Mouse (Mus musculus): ENCODE measurements around the gene Tmcc3. TPM values are rescaled to one million over a fixed set of nuclear protein-coding genes. Genes with fewer than 3 reads are reported as not detected.
A peak's percentile ranks its signal among the peaks of the same experiment; 100 is the strongest.

Gene Tmcc3
- total RNA-seq, 1 experiment, result 7.0 TPM

- Histone ChIP-seq H3K9me3 (ENCODE audit: control insufficient read depth, insufficient read depth, low read depth, low read length) (no peaks in the 10 kb centered on the region), H3K27ac (ENCODE audit: insufficient read depth, low read depth, low read length, poor library complexity, severe bottlenecking) (no peak overlapping the region), H3K4me3 (ENCODE audit: insufficient read depth in 1 of 2, low read depth in 1 of 2, low read length in 2 of 2, poor library complexity in 1 of 2, severe bottlenecking in 1 of 2) (no peak overlapping the region), H3K9ac (ENCODE audit: insufficient read depth, low read depth, low read length, poor library complexity, severe bottlenecking) (no peak overlapping the region), H3K4me1 (ENCODE audit: control insufficient read depth in 2 of 2, insufficient read depth in 2 of 2, low read length in 2 of 2, poor library complexity in 1 of 2) (no peaks in the 10 kb centered on the region), H3K36me3 (ENCODE audit: control insufficient read depth, insufficient read depth, low read length, poor library complexity, severe bottlenecking) (no peaks in the 10 kb centered on the region)
- in situ Hi-C loops (cut with MboI; ENCODE audit: low sequenced_read_pairs in 2 of 2, unreplicated experiment in 2 of 2), result loop anchor here in 1 of 2 experiments (10.0 kb wide), 1 partner anchor 333 kb away; no protein-coding TSS in a partner anchor
- TF ChIP-seq HCFC1 (IDR thresholded peaks at IDR 0.05; ENCODE audit: borderline replicate concordance, insufficient read depth, low read length) (no peak), MAFK (IDR thresholded peaks at IDR 0.05; ENCODE audit: insufficient read depth, low read depth, low read length) (no peak), ZNF384 (IDR thresholded peaks at IDR 0.05; ENCODE audit: low read depth, low read length) (no peak), ZC3H11A (IDR thresholded peaks at IDR 0.05; ENCODE audit: borderline replicate concordance, low read depth, low read length) (no peak), CHD2 (IDR thresholded peaks at IDR 0.05; ENCODE audit: low read depth, low read length) (no peak)
- no peak for DNase-seq (ENCODE audit: low read depth, low spot score)
These were observed 309.9 kb downstream of the Tmcc3 start for GRCm38 (mm10) chr10:94621420-94622225.

GRCm38 (mm10) chr10:94622281-94622680 lies 310.5 kb downstream of the Tmcc3 start:
- Histone ChIP-seq H3K36me3 (ENCODE audit: control insufficient read depth, insufficient read depth, low read length, poor library complexity, severe bottlenecking) (no peaks in the 10 kb centered on the region), H3K4me3 (ENCODE audit: insufficient read depth in 1 of 2, low read depth in 1 of 2, low read length in 2 of 2, poor library complexity in 1 of 2, severe bottlenecking in 1 of 2) (no peak overlapping the region), H3K9me3 (ENCODE audit: control insufficient read depth, insufficient read depth, low read depth, low read length) (no peaks in the 10 kb centered on the region), H3K4me1 (ENCODE audit: control insufficient read depth in 2 of 2, insufficient read depth in 2 of 2, low read length in 2 of 2, poor library complexity in 1 of 2) (no peaks in the 10 kb centered on the region), H3K27ac (ENCODE audit: insufficient read depth, low read depth, low read length, poor library complexity, severe bottlenecking) (no peak overlapping the region), H3K9ac (ENCODE audit: insufficient read depth, low read depth, low read length, poor library complexity, severe bottlenecking) (no peak overlapping the region)
- in situ Hi-C loops (cut with MboI; ENCODE audit: low sequenced_read_pairs in 2 of 2, unreplicated experiment in 2 of 2), result loop anchor here in 1 of 2 experiments (10.0 kb wide), 1 partner anchor 333 kb away; no protein-coding TSS in a partner anchor
- DNase-seq (ENCODE audit: low read depth, low spot score), result no peak
- TF ChIP-seq HCFC1 (IDR thresholded peaks at IDR 0.05; ENCODE audit: borderline replicate concordance, insufficient read depth, low read length), result no peak
- no peak for TF ChIP-seq CHD2 (IDR thresholded peaks at IDR 0.05; ENCODE audit: low read depth, low read length)

GRCm38 (mm10) chr10:94622828-94623227 lies 311.1 kb downstream of the Tmcc3 start:
- DNase-seq (ENCODE audit: low read depth, low spot score), result no peak

GRCm38 (mm10) chr10:94623617-94624016 lies 311.9 kb downstream of the Tmcc3 start:
- in situ Hi-C loops (cut with MboI; ENCODE audit: low sequenced_read_pairs in 2 of 2, unreplicated experiment in 2 of 2), result loop anchor here in 1 of 2 experiments (10.0 kb wide), 1 partner anchor 331 kb away; no protein-coding TSS in a partner anchor
- Histone ChIP-seq H3K4me1 (ENCODE audit: control insufficient read depth in 2 of 2, insufficient read depth in 2 of 2, low read length in 2 of 2, poor library complexity in 1 of 2) (no peaks in the 10 kb centered on the region; a peak in 1 of 4 replicates), H3K9me3 (ENCODE audit: control insufficient read depth, insufficient read depth, low read depth, low read length) (no peaks in the 10 kb centered on the region), H3K36me3 (ENCODE audit: control insufficient read depth, insufficient read depth, low read length, poor library complexity, severe bottlenecking) (no peaks in the 10 kb centered on the region), H3K4me3 (ENCODE audit: insufficient read depth in 1 of 2, low read depth in 1 of 2, low read length in 2 of 2, poor library complexity in 1 of 2, severe bottlenecking in 1 of 2) (no peak overlapping the region), H3K27ac (ENCODE audit: insufficient read depth, low read depth, low read length, poor library complexity, severe bottlenecking) (no peak overlapping the region), H3K9ac (ENCODE audit: insufficient read depth, low read depth, low read length, poor library complexity, severe bottlenecking) (no peak overlapping the region)
- peak; percentile 81 for DNase-seq (ENCODE audit: low read depth, low spot score)
- TF ChIP-seq ZC3H11A (IDR thresholded peaks at IDR 0.05; ENCODE audit: borderline replicate concordance, low read depth, low read length), result peak; percentile 85
- no peak for TF ChIP-seq CHD2 (IDR thresholded peaks at IDR 0.05; ENCODE audit: low read depth, low read length)

More at GRCm38 (mm10) chr10:94622828-94623227, 311.1 kb downstream of the Tmcc3 start:
- no peak overlapping the region for H3K9ac ChIP-seq (ENCODE audit: insufficient read depth, low read depth, low read length, poor library complexity, severe bottlenecking)
- no peak overlapping the region for H3K27ac ChIP-seq (ENCODE audit: insufficient read depth, low read depth, low read length, poor library complexity, severe bottlenecking)
- in situ Hi-C loops (cut with MboI; ENCODE audit: low sequenced_read_pairs in 2 of 2, unreplicated experiment in 2 of 2), result loop anchor here in 1 of 2 experiments (10.0 kb wide), 1 partner anchor 332 kb away; no protein-coding TSS in a partner anchor
- no peak for TF ChIP-seq MAFK (IDR thresholded peaks at IDR 0.05; ENCODE audit: insufficient read depth, low read depth, low read length)
- no peak for TF ChIP-seq ZC3H11A (IDR thresholded peaks at IDR 0.05; ENCODE audit: borderline replicate concordance, low read depth, low read length)
- no peak for TF ChIP-seq CHD2 (IDR thresholded peaks at IDR 0.05; ENCODE audit: low read depth, low read length)
- no peaks in the 10 kb centered on the region for H3K36me3 ChIP-seq (ENCODE audit: control insufficient read depth, insufficient read depth, low read length, poor library complexity, severe bottlenecking)
- H3K4me3 ChIP-seq (ENCODE audit: insufficient read depth in 1 of 2, low read depth in 1 of 2, low read length in 2 of 2, poor library complexity in 1 of 2, severe bottlenecking in 1 of 2), result no peak overlapping the region
- no peaks in the 10 kb centered on the region; a peak in 1 of 4 replicates for H3K4me1 ChIP-seq (ENCODE audit: control insufficient read depth in 2 of 2, insufficient read depth in 2 of 2, low read length in 2 of 2, poor library complexity in 1 of 2)
- H3K9me3 ChIP-seq (ENCODE audit: control insufficient read depth, insufficient read depth, low read depth, low read length), result no peaks in the 10 kb centered on the region
